8 mouse cellular contexts compared by ENCODE assay signal in the genomic region with DNA sequence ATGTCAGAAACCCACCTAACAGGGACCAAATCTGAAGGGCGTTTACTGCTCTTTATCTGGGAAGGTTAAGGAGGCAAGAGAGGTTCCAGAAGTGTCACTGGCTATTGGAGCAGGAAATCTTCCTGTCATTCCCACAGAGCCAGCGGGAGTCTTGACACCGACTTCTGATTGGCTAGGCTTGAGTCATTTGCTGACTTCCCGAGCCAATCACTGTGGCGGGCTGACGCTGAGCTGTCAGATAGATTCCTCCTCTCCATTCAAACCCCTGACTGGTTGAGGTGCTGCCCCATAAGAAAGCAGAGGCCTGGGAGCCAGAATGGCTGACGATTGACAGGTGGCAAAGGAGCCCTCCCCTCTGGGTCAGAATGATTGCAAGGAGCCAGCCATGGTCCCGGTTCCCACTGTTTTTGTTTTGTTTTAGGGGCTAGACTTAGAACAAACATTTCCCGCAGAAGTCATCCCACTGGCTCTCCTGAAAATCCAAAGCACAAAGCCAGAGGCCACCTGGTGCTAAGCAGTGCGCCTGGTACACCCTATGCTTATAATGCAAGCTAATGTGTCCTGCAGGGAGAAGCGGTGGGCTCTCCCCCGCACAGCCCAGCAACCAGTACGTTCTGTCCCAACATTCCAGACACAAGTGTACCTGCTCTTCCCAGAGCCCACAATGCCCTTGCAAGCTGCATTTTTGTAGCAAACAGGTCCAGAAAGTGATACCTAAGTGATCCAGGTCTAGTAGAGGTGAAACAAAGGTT. TPM values are rescaled to one million over a fixed set of nuclear protein-coding genes. Genes with fewer than 3 reads are reported as not detected.
DNase-seq lines count a peak whose midpoint lies in the region; ATAC-seq and TF ChIP-seq lines count a peak whose summit lies in the region.

No protein-coding gene starts in this region.

- peak; percentile 72; the same call in 1 of the 2 replicates for ATAC-seq in forebrain, embryonic 16.5 days
- peak; percentile 22; the same call in 1 of the 2 replicates for ATAC-seq in kidney, postnatal 0 days (replicated peaks; ENCODE audit: low FRiP score, low read depth)
- peak; percentile 72 for ATAC-seq in midbrain, embryonic 13.5 days

- no peak overlapping the region for H3K4me3 ChIP-seq in forebrain, embryonic 16.5 days (replicated peaks; ENCODE audit: low read length)
- no peak overlapping the region for H3K4me3 ChIP-seq in kidney, postnatal 0 days (replicated peaks; ENCODE audit: low read depth, low read length)
- no peak overlapping the region; the same call in 1 of the 2 replicates for H3K4me3 ChIP-seq in midbrain, embryonic 13.5 days (replicated peaks)

- TF ChIP-seq CTCF in brain, embryonic 14.5 days (IDR thresholded peaks at IDR 0.05; ENCODE audit: borderline replicate concordance, extremely low read depth, insufficient read depth, insufficient read length), result no peak
- TF ChIP-seq CTCF in kidney, postnatal 0 days (IDR thresholded peaks at IDR 0.05; ENCODE audit: low read depth), result no peak

- WGBS in forebrain, embryonic 16.5 days, result 25% methylated on average over 13 of the region's 13 CpGs
- WGBS in kidney, postnatal 0 days, result 19% methylated on average over 13 of the region's 13 CpGs
- WGBS in midbrain, embryonic 13.5 days, result 28% methylated on average over 13 of the region's 13 CpGs

- no peaks in the 10 kb centered on the region for H3K36me3 ChIP-seq in forebrain, embryonic 16.5 days (ENCODE audit: control insufficient read depth, insufficient read depth)
- no peaks in the 10 kb centered on the region for H3K36me3 ChIP-seq in kidney, postnatal 0 days (ENCODE audit: insufficient read depth, low read length)
- no peaks in the 10 kb centered on the region for H3K36me3 ChIP-seq in midbrain, embryonic 13.5 days

- peak; percentile 35 for DNase-seq in gastrocnemius, postnatal 25 days
- no peak for DNase-seq in gastrocnemius, postnatal 10 days
- DNase-seq in brain, embryonic 14.5 days (ENCODE audit: low read depth), result peak; percentile 82
- peak; percentile 54 for DNase-seq in kidney, postnatal 0 days (ENCODE audit: low spot score)
- DNase-seq in urinary bladder, postnatal 10 days (ENCODE audit: low spot score), result no peak
- DNase-seq in spleen, postnatal 10 days (ENCODE audit: low spot score in 2 of 2), result no peak

- H3K27me3 ChIP-seq in forebrain, embryonic 16.5 days (replicated peaks; ENCODE audit: control insufficient read depth, insufficient read depth, low read length), result no peaks in the 10 kb centered on the region
- no peaks in the 10 kb centered on the region for H3K27me3 ChIP-seq in kidney, postnatal 0 days (ENCODE audit: insufficient read depth, low read length)
- H3K27me3 ChIP-seq in midbrain, embryonic 13.5 days, result no peaks in the 10 kb centered on the region

- H3K4me2 ChIP-seq in forebrain, embryonic 16.5 days (ENCODE audit: low read length), result peak overlapping the region; percentile 36
- peak overlapping the region; percentile 49 for H3K4me2 ChIP-seq in kidney, postnatal 0 days (ENCODE audit: low read length)
- peak overlapping the region; percentile 38 for H3K4me2 ChIP-seq in midbrain, embryonic 13.5 days (replicated peaks)

- H3K4me1 ChIP-seq in forebrain, embryonic 16.5 days (replicated peaks; ENCODE audit: control insufficient read depth, insufficient read depth, low read length), result peaks cover 15% of the 10 kb centered on the region
- H3K4me1 ChIP-seq in kidney, postnatal 0 days (replicated peaks; ENCODE audit: insufficient read depth, low read length), result peaks cover 18% of the 10 kb centered on the region
- H3K4me1 ChIP-seq in midbrain, embryonic 13.5 days (replicated peaks), result peaks cover 21% of the 10 kb centered on the region

- H3K9ac ChIP-seq in forebrain, embryonic 16.5 days (replicated peaks; ENCODE audit: low read depth, low read length), result peak overlapping the region; percentile 14; the same call in 1 of the 2 replicates
- H3K9ac ChIP-seq in kidney, postnatal 0 days (ENCODE audit: low read depth, low read length), result peak overlapping the region; percentile 27; the same call in 1 of the 2 replicates
- peak overlapping the region; percentile 25; the same call in 1 of the 2 replicates for H3K9ac ChIP-seq in midbrain, embryonic 13.5 days (replicated peaks)

- H3K27ac ChIP-seq in forebrain, embryonic 16.5 days (ENCODE audit: low read length), result peak overlapping the region; percentile 43; the same call in 1 of the 2 replicates
- H3K27ac ChIP-seq in kidney, postnatal 0 days, result peak overlapping the region; percentile 68
- peak overlapping the region; percentile 72 for H3K27ac ChIP-seq in midbrain, embryonic 13.5 days

- H3K9me3 ChIP-seq in forebrain, embryonic 16.5 days (ENCODE audit: control insufficient read depth, low read length), result no peaks in the 10 kb centered on the region
- no peaks in the 10 kb centered on the region for H3K9me3 ChIP-seq in kidney, postnatal 0 days (replicated peaks; ENCODE audit: low read length)
- H3K9me3 ChIP-seq in midbrain, embryonic 13.5 days, result no peaks in the 10 kb centered on the region

- no peak for TF ChIP-seq POLR2A in brain, embryonic 14.5 days (IDR thresholded peaks at IDR 0.05; ENCODE audit: borderline replicate concordance, extremely low read depth, insufficient read depth, insufficient read length, poor library complexity, severe bottlenecking)

RNA-seq across cellular contexts. Expression of a gene that starts 22.9 kb away (rescaled TPM):
- under 1 TPM; 0.23 to 0.38 TPM for total RNA-seq in gastrocnemius, postnatal 25 days (2021)
- 1 to 10 TPM in 1 of 2 experiments, under 1 TPM in 1; 0.68 to 1.4 TPM for total RNA-seq in gastrocnemius, postnatal 10 days (2021)
- polyA plus RNA-seq in brain, embryonic 14.5 days (2012; rRNA removed), result 9.3 and 11.0 TPM in 2 replicates
- polyA plus RNA-seq in forebrain, embryonic 16.5 days (2015; fragmentation: Nextera tagmentation; extraction: Ambion mirVana), result 15.8 and 18.7 TPM in 2 replicates
- 3.2 and 3.3 TPM in 2 replicates for polyA plus RNA-seq in kidney, postnatal 0 days (2015; fragmentation: Nextera tagmentation; extraction: Ambion mirVana)
- 2.6 and 3.3 TPM in 2 replicates for polyA plus RNA-seq in midbrain, embryonic 13.5 days (2015; fragmentation: Nextera tagmentation; extraction: Ambion mirVana)

RNA-seq across cellular contexts. Expression of a gene that starts 32.4 kb away (rescaled TPM):
- total RNA-seq in gastrocnemius, postnatal 25 days (2021), result 1 to 10 TPM; 8.1 to 9.6 TPM
- 10 to 100 TPM; 11.0 to 17.1 TPM for total RNA-seq in gastrocnemius, postnatal 10 days (2021)
- polyA plus RNA-seq in brain, embryonic 14.5 days (2012; rRNA removed), result 7.3 and 21.0 TPM in 2 replicates
- polyA plus RNA-seq in forebrain, embryonic 16.5 days (2015; fragmentation: Nextera tagmentation; extraction: Ambion mirVana), result 12.5 TPM in 2 replicates
- polyA plus RNA-seq in kidney, postnatal 0 days (2015; fragmentation: Nextera tagmentation; extraction: Ambion mirVana), result 7.0 and 7.1 TPM in 2 replicates
- 13.3 and 14.1 TPM in 2 replicates for polyA plus RNA-seq in midbrain, embryonic 13.5 days (2015; fragmentation: Nextera tagmentation; extraction: Ambion mirVana)

RNA-seq across cellular contexts. Expression of a gene that starts 41.4 kb away (rescaled TPM):
- 10 to 100 TPM; 14.1 to 15.3 TPM for total RNA-seq in gastrocnemius, postnatal 25 days (2021)
- total RNA-seq in gastrocnemius, postnatal 10 days (2021), result 10 to 100 TPM; 16.3 to 16.9 TPM
- polyA plus RNA-seq in brain, embryonic 14.5 days (2012; rRNA removed), result 13.9 and 16.0 TPM in 2 replicates
- polyA plus RNA-seq in forebrain, embryonic 16.5 days (2015; fragmentation: Nextera tagmentation; extraction: Ambion mirVana), result 18.6 and 19.3 TPM in 2 replicates
- 12.5 and 12.6 TPM in 2 replicates for polyA plus RNA-seq in kidney, postnatal 0 days (2015; fragmentation: Nextera tagmentation; extraction: Ambion mirVana)
- polyA plus RNA-seq in midbrain, embryonic 13.5 days (2015; fragmentation: Nextera tagmentation; extraction: Ambion mirVana), result 12.8 and 14.6 TPM in 2 replicates

RNA-seq across cellular contexts. Expression of a gene that starts 59.6 kb away (rescaled TPM):
- total RNA-seq in gastrocnemius, postnatal 25 days (2021), result 10 to 100 TPM; 14.2 to 15.2 TPM
- total RNA-seq in gastrocnemius, postnatal 10 days (2021), result 10 to 100 TPM; 19.6 to 20.0 TPM
- 36.2 and 41.2 TPM in 2 replicates for polyA plus RNA-seq in brain, embryonic 14.5 days (2012; rRNA removed)
- 83.1 and 86.0 TPM in 2 replicates for polyA plus RNA-seq in forebrain, embryonic 16.5 days (2015; fragmentation: Nextera tagmentation; extraction: Ambion mirVana)
- 77.4 and 78.7 TPM in 2 replicates for polyA plus RNA-seq in kidney, postnatal 0 days (2015; fragmentation: Nextera tagmentation; extraction: Ambion mirVana)
- 72.2 and 74.0 TPM in 2 replicates for polyA plus RNA-seq in midbrain, embryonic 13.5 days (2015; fragmentation: Nextera tagmentation; extraction: Ambion mirVana)

Comparison
In these comparisons a context has a peak if more than half of its experiments do, and no peak if none do; other contexts are left out.
1. DNase-seq: peak in gastrocnemius, postnatal 25 days (single experiment), brain, embryonic 14.5 days (single experiment) and kidney, postnatal 0 days (single experiment); none in gastrocnemius, postnatal 10 days (single experiment), urinary bladder, postnatal 10 days (single experiment) and spleen, postnatal 10 days (0 of 2).
2. ATAC-seq: peak in every context shown above with its lines; median percentile 72 in forebrain, embryonic 16.5 days; 72 in midbrain, embryonic 13.5 days; 22 in kidney, postnatal 0 days.
3. Peak in every context shown above with its lines, with median percentiles within 50 percentile points of each other: H3K27ac ChIP-seq, H3K4me2 ChIP-seq and H3K9ac ChIP-seq.